Mouse (Mus musculus) olfactory bulb, adult 2 months (tissue): ENCODE measurements at regions not wholly inside any gene's neighbourhood (a gene's known extent, or its start where the extent isn't known, plus 50 kb on each side); places are given as distances from the start of the nearest gene placed in this dataset.

Source experiments
- CTCF ChIP-seq: fragments of 200-500 bp; IDR thresholded peaks from 2 replicates; pipeline ENCODE4 v1.5.1; 2012; ENCODE audit warnings: low read depth, mild to moderate bottlenecking, low read length, moderate library complexity; ENCODE audit not compliant: insufficient read depth
- POLR2A ChIP-seq: fragments of 200-500 bp; IDR thresholded peaks from 2 replicates; pipeline ENCODE4 v1.6.1; 2012; ENCODE audit warnings: mild to moderate bottlenecking, low read depth, low read length, moderate library complexity; ENCODE audit not compliant: insufficient read depth

DNA sequence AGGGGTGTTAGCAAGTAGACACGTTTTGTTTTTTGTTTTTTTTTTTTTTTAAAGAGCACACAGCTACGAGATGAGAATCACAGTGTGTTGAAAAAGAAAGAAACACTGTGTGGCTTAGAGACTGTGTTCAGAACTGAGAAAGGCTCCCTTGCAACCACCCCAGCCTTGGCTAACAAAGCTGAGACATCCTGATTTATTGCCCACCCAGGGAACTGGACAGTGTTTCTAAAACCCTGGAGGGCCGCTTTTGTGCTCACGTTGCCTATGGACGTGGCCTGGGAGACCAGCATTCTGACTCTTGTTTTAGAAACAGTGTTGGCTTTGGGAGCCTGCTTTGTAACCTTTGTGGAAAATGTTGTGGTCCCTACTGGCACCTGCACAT lies 174.3 kb upstream of the Nr4a3 start:
- TF ChIP-seq POLR2A (no peak), CTCF (no peak)
